Mouse (Mus musculus): ENCODE measurements around the gene Gm20388. TPM values are rescaled to one million over a fixed set of nuclear protein-coding genes. Genes with fewer than 3 reads are reported as not detected.

The Gm20388 gene
- polyA plus RNA-seq, 1 experiment from 2014 or later: not detected

DNA sequence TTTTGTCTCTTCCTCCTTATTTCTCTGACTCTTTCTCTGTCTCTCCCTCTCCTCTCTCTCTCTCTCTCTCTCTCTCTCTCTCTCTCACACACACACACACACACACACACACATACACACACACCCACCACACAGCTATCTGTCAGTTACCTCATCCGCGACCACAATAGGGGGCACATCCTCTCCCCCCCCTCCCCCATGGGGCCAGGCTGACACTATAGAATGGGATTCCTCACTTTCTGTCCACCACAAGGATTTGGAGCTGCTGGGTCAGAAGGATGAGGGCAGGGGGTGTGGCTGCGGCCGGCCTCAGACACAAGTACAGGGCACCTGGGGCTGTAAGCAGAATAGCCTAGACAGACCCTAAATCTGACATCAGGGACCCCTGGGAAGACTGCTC lies 1112.4 kb downstream of the Gm20388 start:
- 89% methylated on average over 4 of the region's 4 CpGs for WGBS
- H3K9me3 ChIP-seq (ENCODE audit: control insufficient read depth): no peaks in the 10 kb centered on the region
- TF ChIP-seq CTCF (IDR thresholded peaks at IDR 0.05; ENCODE audit: low read depth): no peak
- H3K4me2 ChIP-seq (replicated peaks; ENCODE audit: low read depth): no peak overlapping the region
- H3K27ac ChIP-seq (ENCODE audit: low read depth, low read length): no peak overlapping the region
- ATAC-seq: no peak
- no peaks in the 10 kb centered on the region for H3K27me3 ChIP-seq (replicated peaks; ENCODE audit: control insufficient read depth, insufficient read depth, low read length)
- H3K4me3 ChIP-seq (ENCODE audit: low read depth, low read length): no peak overlapping the region
- H3K36me3 ChIP-seq (ENCODE audit: control insufficient read depth, insufficient read depth): no peaks in the 10 kb centered on the region
- no peaks in the 10 kb centered on the region for H3K4me1 ChIP-seq (replicated peaks; ENCODE audit: control insufficient read depth, insufficient read depth, low read length)
- no peak overlapping the region for H3K9ac ChIP-seq (ENCODE audit: low read depth, low read length)

- Histone ChIP-seq H3K36me3 (ENCODE audit: control insufficient read depth, insufficient read depth) (no peaks in the 10 kb centered on the region), H3K4me2 (replicated peaks; ENCODE audit: low read depth) (no peak overlapping the region), H3K27me3 (replicated peaks; ENCODE audit: control insufficient read depth, insufficient read depth, low read length) (no peaks in the 10 kb centered on the region), H3K27ac (ENCODE audit: low read depth, low read length) (no peak overlapping the region), H3K4me3 (ENCODE audit: low read depth, low read length) (no peak overlapping the region), H3K4me1 (replicated peaks; ENCODE audit: control insufficient read depth, insufficient read depth, low read length) (no peaks in the 10 kb centered on the region), H3K9ac (ENCODE audit: low read depth, low read length) (no peak overlapping the region), H3K9me3 (ENCODE audit: control insufficient read depth) (no peaks in the 10 kb centered on the region)
- no peak for ATAC-seq
- no peak for TF ChIP-seq CTCF (IDR thresholded peaks at IDR 0.05; ENCODE audit: low read depth)
- WGBS: 33% methylated on average over 18 of the region's 18 CpGs
Measured at GRCm38 (mm10) chr8:121023736-121024135, 1113.1 kb downstream of the Gm20388 start.

GRCm38 (mm10) chr8:121025486-121025885 lies 1114.8 kb downstream of the Gm20388 start:
- Histone ChIP-seq H3K27me3 (replicated peaks; ENCODE audit: control insufficient read depth, insufficient read depth, low read length) (no peaks in the 10 kb centered on the region), H3K36me3 (ENCODE audit: control insufficient read depth, insufficient read depth) (no peaks in the 10 kb centered on the region), H3K9ac (ENCODE audit: low read depth, low read length) (no peak overlapping the region), H3K27ac (ENCODE audit: low read depth, low read length) (no peak overlapping the region), H3K9me3 (ENCODE audit: control insufficient read depth) (no peaks in the 10 kb centered on the region), H3K4me3 (ENCODE audit: low read depth, low read length) (no peak overlapping the region), H3K4me1 (replicated peaks; ENCODE audit: control insufficient read depth, insufficient read depth, low read length) (no peaks in the 10 kb centered on the region), H3K4me2 (replicated peaks; ENCODE audit: low read depth) (no peak overlapping the region)
- no peak for TF ChIP-seq CTCF (IDR thresholded peaks at IDR 0.05; ENCODE audit: low read depth)
- no peak for ATAC-seq
- 63% methylated on average over 5 of the region's 5 CpGs for WGBS

DNA sequence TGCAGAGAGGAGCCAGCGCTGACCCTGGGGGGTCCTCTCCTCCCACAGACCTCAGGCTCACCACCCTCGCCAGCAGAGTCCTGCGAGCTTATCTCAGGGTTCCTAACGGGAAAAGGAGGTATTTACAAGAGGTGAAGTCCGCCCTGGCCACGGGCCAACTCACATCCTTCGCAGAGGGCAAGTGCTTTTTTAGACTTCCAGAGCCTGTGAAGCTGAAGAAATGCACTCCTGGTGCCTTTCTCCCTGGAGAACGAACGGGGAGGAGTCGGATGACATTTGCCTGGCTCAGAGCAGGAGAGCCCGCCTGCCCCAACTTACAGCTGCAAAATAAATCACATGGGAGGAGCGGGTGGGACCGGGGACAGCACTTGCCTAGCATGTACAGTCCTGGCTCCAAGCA lies 1117.1 kb downstream of the Gm20388 start:
- H3K36me3 ChIP-seq (ENCODE audit: control insufficient read depth, insufficient read depth): no peaks in the 10 kb centered on the region
- H3K9me3 ChIP-seq (ENCODE audit: control insufficient read depth): no peaks in the 10 kb centered on the region
- no peak overlapping the region for H3K4me2 ChIP-seq (replicated peaks; ENCODE audit: low read depth)
- ATAC-seq: no peak
- WGBS: 24% methylated on average over 13 of the region's 13 CpGs
- H3K27me3 ChIP-seq (replicated peaks; ENCODE audit: control insufficient read depth, insufficient read depth, low read length): no peaks in the 10 kb centered on the region
- no peak overlapping the region for H3K27ac ChIP-seq (ENCODE audit: low read depth, low read length)
- H3K4me3 ChIP-seq (ENCODE audit: low read depth, low read length): no peak overlapping the region
- TF ChIP-seq CTCF (IDR thresholded peaks at IDR 0.05; ENCODE audit: low read depth): no peak
- no peak overlapping the region for H3K9ac ChIP-seq (ENCODE audit: low read depth, low read length)
- H3K4me1 ChIP-seq (replicated peaks; ENCODE audit: control insufficient read depth, insufficient read depth, low read length): no peaks in the 10 kb centered on the region

DNA sequence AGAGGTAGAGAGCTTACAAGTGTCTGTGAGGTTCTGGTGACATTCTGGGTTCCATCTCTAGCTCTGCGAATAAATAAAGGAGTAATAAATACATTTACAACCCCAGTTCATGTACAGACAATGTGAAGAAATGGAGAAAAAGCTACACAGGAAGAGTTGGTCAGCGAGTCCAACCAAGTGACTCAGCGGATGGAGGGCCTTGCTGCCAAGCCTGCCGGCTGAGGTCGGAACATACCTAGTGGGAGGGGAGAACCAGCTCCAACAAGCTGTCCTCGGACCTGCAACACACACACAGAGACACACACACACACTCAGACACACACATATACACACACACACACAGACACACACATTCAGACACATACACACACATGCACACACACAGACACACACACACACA lies 1118.4 kb downstream of the Gm20388 start:
- no peak overlapping the region for H3K27ac ChIP-seq (ENCODE audit: low read depth, low read length)

GRCm38 (mm10) chr8:121030496-121031040 lies 1119.9 kb downstream of the Gm20388 start:
- 56% methylated on average over 10 of the region's 10 CpGs for WGBS
- TF ChIP-seq CTCF (IDR thresholded peaks at IDR 0.05; ENCODE audit: low read depth): no peak

More for the DNA sequence above, 1118.4 kb downstream of the Gm20388 start:
- TF ChIP-seq CTCF (IDR thresholded peaks at IDR 0.05; ENCODE audit: low read depth): no peak
- no peak overlapping the region for H3K4me3 ChIP-seq (ENCODE audit: low read depth, low read length)
- H3K27me3 ChIP-seq (replicated peaks; ENCODE audit: control insufficient read depth, insufficient read depth, low read length): no peaks in the 10 kb centered on the region
- no peak overlapping the region for H3K9ac ChIP-seq (ENCODE audit: low read depth, low read length)
- no peaks in the 10 kb centered on the region for H3K4me1 ChIP-seq (replicated peaks; ENCODE audit: control insufficient read depth, insufficient read depth, low read length)
- WGBS: 74% methylated on average over 6 of the region's 6 CpGs
- no peaks in the 10 kb centered on the region for H3K9me3 ChIP-seq (ENCODE audit: control insufficient read depth)
- ATAC-seq: no peak
- H3K4me2 ChIP-seq (replicated peaks; ENCODE audit: low read depth): no peak overlapping the region
- H3K36me3 ChIP-seq (ENCODE audit: control insufficient read depth, insufficient read depth): no peaks in the 10 kb centered on the region

More at GRCm38 (mm10) chr8:121030496-121031040, 1119.9 kb downstream of the Gm20388 start:
- Histone ChIP-seq H3K9ac (ENCODE audit: low read depth, low read length) (no peak overlapping the region), H3K9me3 (ENCODE audit: control insufficient read depth) (no peaks in the 10 kb centered on the region), H3K27ac (ENCODE audit: low read depth, low read length) (no peak overlapping the region), H3K4me3 (ENCODE audit: low read depth, low read length) (no peak overlapping the region), H3K4me2 (replicated peaks; ENCODE audit: low read depth) (no peak overlapping the region), H3K27me3 (replicated peaks; ENCODE audit: control insufficient read depth, insufficient read depth, low read length) (no peaks in the 10 kb centered on the region), H3K4me1 (replicated peaks; ENCODE audit: control insufficient read depth, insufficient read depth, low read length) (no peaks in the 10 kb centered on the region), H3K36me3 (ENCODE audit: control insufficient read depth, insufficient read depth) (no peaks in the 10 kb centered on the region)
- no peak for ATAC-seq
